Mouse (Mus musculus): ENCODE data around the gene Vim. TPM values are rescaled to one million over a fixed set of nuclear protein-coding genes. Genes with fewer than 3 reads are reported as not detected.

Vim gene
- polyA plus RNA-seq, 1 experiment from 2014 or later = 590 TPM

- H3K27me3 ChIP-seq (ENCODE audit: insufficient read depth, poor library complexity, severe bottlenecking) = no peaks in the 10 kb centered on the region
- peak within 1 kb of the TSS; percentile 71 for H3K4me3 ChIP-seq
- peak; percentile 96 for DNase-seq (ENCODE audit: low spot score)
- no peaks in the 10 kb centered on the region for H3K36me3 ChIP-seq
- H3K27ac ChIP-seq = peak within 1 kb of the TSS; percentile 96
- WGBS = 1% methylated on average over 39 of the region's 39 CpGs
- peaks cover 6% of the 10 kb centered on the region for H3K4me1 ChIP-seq
- no peaks in the 10 kb centered on the region for H3K9me3 ChIP-seq
Measured at GRCm38 (mm10) chr2:13544193-13544824, 29.4 kb upstream of the Vim start, which contains the start of gene Trdmt1. Gene Trdmt1 (minus strand): TSS chr2:13544668.

- 73% methylated on average over 3 of the region's 3 CpGs for WGBS
- H3K36me3 ChIP-seq = no peaks in the 10 kb centered on the region
- H3K4me1 ChIP-seq = peaks cover 4% of the 10 kb centered on the region
- H3K27me3 ChIP-seq (ENCODE audit: insufficient read depth, poor library complexity, severe bottlenecking) = no peaks in the 10 kb centered on the region
- no peak for DNase-seq (ENCODE audit: low spot score)
- no peak overlapping the region for H3K27ac ChIP-seq
- no peaks in the 10 kb centered on the region for H3K9me3 ChIP-seq
- no peak overlapping the region for H3K4me3 ChIP-seq
Measured at GRCm38 (mm10) chr2:13548749-13549148, 25.0 kb upstream of the Vim start.

GRCm38 (mm10) chr2:13553966-13554365 is 19.8 kb upstream of the Vim start:
- Histone ChIP-seq H3K27me3 (ENCODE audit: insufficient read depth, poor library complexity, severe bottlenecking) (no peaks in the 10 kb centered on the region), H3K9me3 (no peaks in the 10 kb centered on the region), H3K36me3 (no peaks in the 10 kb centered on the region), H3K4me1 (peaks cover 6% of the 10 kb centered on the region), H3K4me3 (no peak overlapping the region), H3K27ac (no peak overlapping the region)
- WGBS = 42% methylated on average over 2 of the region's 2 CpGs
- no peak for DNase-seq (ENCODE audit: low spot score)

- Histone ChIP-seq H3K36me3 (no peaks in the 10 kb centered on the region), H3K27me3 (ENCODE audit: insufficient read depth, poor library complexity, severe bottlenecking) (no peaks in the 10 kb centered on the region), H3K4me1 (peaks cover 6% of the 10 kb centered on the region), H3K27ac (no peak overlapping the region), H3K9me3 (no peaks in the 10 kb centered on the region), H3K4me3 (no peak overlapping the region)
- no peak for DNase-seq (ENCODE audit: low spot score)
Measured at GRCm38 (mm10) chr2:13556239-13556638, 17.5 kb upstream of the Vim start.

GRCm38 (mm10) chr2:13557145-13558030 is 16.3 kb upstream of the Vim start:
- 71% methylated on average over 9 of the region's 9 CpGs for WGBS
- Histone ChIP-seq H3K9me3 (no peaks in the 10 kb centered on the region), H3K4me3 (no peak overlapping the region), H3K27me3 (ENCODE audit: insufficient read depth, poor library complexity, severe bottlenecking) (no peaks in the 10 kb centered on the region), H3K4me1 (peaks cover 6% of the 10 kb centered on the region), H3K27ac (no peak overlapping the region), H3K36me3 (no peaks in the 10 kb centered on the region)
- DNase-seq (ENCODE audit: low spot score) = no peak

- Histone ChIP-seq H3K4me3 (no peak overlapping the region), H3K36me3 (no peaks in the 10 kb centered on the region), H3K27ac (no peak overlapping the region), H3K9me3 (no peaks in the 10 kb centered on the region), H3K27me3 (ENCODE audit: insufficient read depth, poor library complexity, severe bottlenecking) (no peaks in the 10 kb centered on the region), H3K4me1 (peaks cover 6% of the 10 kb centered on the region; the same call in 1 of the 2 replicates)
- DNase-seq (ENCODE audit: low spot score) = no peak
- WGBS = 35% methylated on average over 5 of the region's 5 CpGs
Measured at GRCm38 (mm10) chr2:13558607-13559262, 15.0 kb upstream of the Vim start.

GRCm38 (mm10) chr2:13559303-13559702 is 14.4 kb upstream of the Vim start:
- DNase-seq (ENCODE audit: low spot score) = no peak
- WGBS = 71% methylated on average over 5 of the region's 5 CpGs
- no peaks in the 10 kb centered on the region for H3K27me3 ChIP-seq (ENCODE audit: insufficient read depth, poor library complexity, severe bottlenecking)
- H3K4me1 ChIP-seq = peaks cover 3% of the 10 kb centered on the region; the same call in 1 of the 2 replicates
- H3K9me3 ChIP-seq = no peaks in the 10 kb centered on the region
- H3K4me3 ChIP-seq = no peak overlapping the region
- H3K36me3 ChIP-seq = no peaks in the 10 kb centered on the region
- H3K27ac ChIP-seq = no peak overlapping the region

GRCm38 (mm10) chr2:13559729-13560128 is 14.0 kb upstream of the Vim start:
- Histone ChIP-seq H3K9me3 (no peaks in the 10 kb centered on the region), H3K4me3 (no peak overlapping the region), H3K27me3 (ENCODE audit: insufficient read depth, poor library complexity, severe bottlenecking) (no peaks in the 10 kb centered on the region), H3K27ac (no peak overlapping the region), H3K4me1 (no peaks in the 10 kb centered on the region), H3K36me3 (no peaks in the 10 kb centered on the region)
- 77% methylated on average over 5 of the region's 5 CpGs for WGBS
- DNase-seq (ENCODE audit: low spot score) = no peak

GRCm38 (mm10) chr2:13560396-13560795 is 13.3 kb upstream of the Vim start:
- H3K27me3 ChIP-seq (ENCODE audit: insufficient read depth, poor library complexity, severe bottlenecking) = no peaks in the 10 kb centered on the region
- H3K36me3 ChIP-seq = no peaks in the 10 kb centered on the region
- 68% methylated on average over 2 of the region's 2 CpGs for WGBS
- DNase-seq (ENCODE audit: low spot score) = no peak
- H3K9me3 ChIP-seq = no peaks in the 10 kb centered on the region
- H3K4me3 ChIP-seq = no peak overlapping the region
- no peaks in the 10 kb centered on the region for H3K4me1 ChIP-seq
- H3K27ac ChIP-seq = no peak overlapping the region

- H3K36me3 ChIP-seq = no peaks in the 10 kb centered on the region
- H3K27ac ChIP-seq = no peak overlapping the region
- no peaks in the 10 kb centered on the region for H3K9me3 ChIP-seq
- no peak overlapping the region for H3K4me3 ChIP-seq
- WGBS = 67% methylated on average over 2 of the region's 2 CpGs
- H3K4me1 ChIP-seq = peaks cover 11% of the 10 kb centered on the region
- no peaks in the 10 kb centered on the region for H3K27me3 ChIP-seq (ENCODE audit: insufficient read depth, poor library complexity, severe bottlenecking)
- DNase-seq (ENCODE audit: low spot score) = no peak
Measured at GRCm38 (mm10) chr2:13570122-13570521, 3.6 kb upstream of the Vim start.

GRCm38 (mm10) chr2:13572101-13572553 is 1.6 kb upstream of the Vim start:
- Histone ChIP-seq H3K9me3 (no peaks in the 10 kb centered on the region), H3K27me3 (ENCODE audit: insufficient read depth, poor library complexity, severe bottlenecking) (no peaks in the 10 kb centered on the region), H3K4me1 (peaks cover 18% of the 10 kb centered on the region), H3K27ac (peak overlapping the region; percentile 94; the same call in 1 of the 2 replicates), H3K36me3 (peaks cover 13% of the 10 kb centered on the region), H3K4me3 (peak overlapping the region; percentile 13; the same call in 1 of the 2 replicates)
- no peak for DNase-seq (ENCODE audit: low spot score)
- WGBS = 25% methylated on average over 4 of the region's 4 CpGs

GRCm38 (mm10) chr2:13572647-13573407 is 900 bp upstream of the Vim start:
- Histone ChIP-seq H3K9me3 (no peaks in the 10 kb centered on the region), H3K27me3 (ENCODE audit: insufficient read depth, poor library complexity, severe bottlenecking) (no peaks in the 10 kb centered on the region), H3K36me3 (peaks cover 19% of the 10 kb centered on the region), H3K4me1 (peaks cover 18% of the 10 kb centered on the region), H3K27ac (peak overlapping the region; percentile 94), H3K4me3 (peak overlapping the region; percentile 80)
- 6% methylated on average over 12 of the region's 12 CpGs for WGBS
- DNase-seq (ENCODE audit: low spot score) = no peak
